Mouse (Mus musculus) MEL (cell line): Measurements from ENCODE around the gene 1700123L14Rik. TPM values are rescaled to one million over a fixed set of nuclear protein-coding genes. Genes with fewer than 3 reads are reported as not detected.

Source experiments
- DNase-seq: peaks from one replicate; pipeline ENCODE4 v3.0.0; 2011; ENCODE audit warnings: low read depth, low spot score
- H3K27ac ChIP-seq: 2 replicates; pipeline ENCODE4 v1.5.1; 2012; ENCODE audit warnings: low read depth, mild to moderate bottlenecking, control low read depth, low read length, moderate library complexity; ENCODE audit not compliant: control insufficient read depth
- H3K27me3 ChIP-seq, 2 experiments: fragments of 150-350 bp in 1 of 2; sonication (generic) in 1 of 2; 2 replicates each; pipeline ENCODE4 v1.6.1; 2012; ENCODE audit warnings: low read length in 2 of 2, mild to moderate bottlenecking in 2 of 2, improper control_type of control experiment in 1 of 2, moderate library complexity in 1 of 2; ENCODE audit not compliant: insufficient read depth in 2 of 2, control insufficient read depth in 1 of 2
- H3K36me3 ChIP-seq, 2 experiments: 2 replicates each; pipeline ENCODE4 v1.6.1; 2012 to 2014; ENCODE audit warnings: low read length in 2 of 2, improper control_type of control experiment in 1 of 2, inconsistent platforms in 1 of 2, mild to moderate bottlenecking in 1 of 2; ENCODE audit not compliant: insufficient read depth in 2 of 2, control insufficient read depth in 1 of 2
- H3K4me1 ChIP-seq, 2 experiments: fragments of 150-350 bp in 1 of 2; sonication (generic) in 1 of 2; 2 replicates each; pipeline ENCODE4 v1.6.1; 2012; ENCODE audit warnings: low read length in 2 of 2, improper control_type of control experiment in 1 of 2, mild to moderate bottlenecking in 1 of 2; ENCODE audit not compliant: insufficient read depth in 2 of 2, control insufficient read depth in 1 of 2
- H3K4me3 ChIP-seq, 2 experiments: fragments of 150-350 bp in 1 of 2; sonication (generic) in 1 of 2; 2 replicates each; pipeline ENCODE4 v1.5.1; 2012; ENCODE audit warnings: low read depth in 2 of 2, low read length in 2 of 2, mild to moderate bottlenecking in 2 of 2, moderate library complexity in 2 of 2, control low read depth in 1 of 2, improper control_type of control experiment in 1 of 2; ENCODE audit not compliant: control insufficient read depth in 1 of 2, insufficient read depth in 1 of 2
- H3K79me2 ChIP-seq: 2 replicates; pipeline ENCODE4 v1.6.1; 2012; ENCODE audit warnings: mild to moderate bottlenecking, low read length, moderate library complexity; ENCODE audit not compliant: control insufficient read depth, poor library complexity, insufficient read depth
- H3K9ac ChIP-seq: 2 replicates; pipeline ENCODE4 v1.6.1; 2012; ENCODE audit warnings: low read depth, mild to moderate bottlenecking, control low read depth, low read length, moderate library complexity; ENCODE audit not compliant: control insufficient read depth, poor library complexity, severe bottlenecking
- H3K9me3 ChIP-seq: fragments of 150-350 bp; sonication (generic); replicated peaks from 2 replicates; pipeline ENCODE4 v1.6.1; 2012; ENCODE audit warnings: mild to moderate bottlenecking, low read length, improper control_type of control experiment, moderate library complexity; ENCODE audit not compliant: insufficient read depth
- CHD1 ChIP-seq: IDR thresholded peaks from 2 replicates; pipeline ENCODE4 v1.6.1; 2012; ENCODE audit warnings: low read depth, mild to moderate bottlenecking, inconsistent platforms, low read length, improper control_type of control experiment
- CHD2 ChIP-seq: IDR thresholded peaks from 2 replicates; pipeline ENCODE4 v1.6.1; 2011; ENCODE audit warnings: low read length, improper control_type of control experiment
- CTCF ChIP-seq, 3 experiments: IDR thresholded peaks in 2 of 3; conservative IDR thresholded peaks in 1 of 3; 2 replicates each; pipeline ENCODE4 v1.5.1; 2011 to 2012; ENCODE audit warnings: low read length in 3 of 3, low read depth in 2 of 3, mild to moderate bottlenecking in 2 of 3, improper control_type of control experiment in 1 of 3, inconsistent platforms in 1 of 3, mixed read lengths in 1 of 3, moderate library complexity in 1 of 3; ENCODE audit not compliant: control insufficient read depth in 1 of 3, insufficient read depth in 1 of 3, poor library complexity in 1 of 3, severe bottlenecking in 1 of 3
- GABPA ChIP-seq: IDR thresholded peaks from 2 replicates; pipeline ENCODE4 v1.6.1; 2012; ENCODE audit warnings: low read depth, mild to moderate bottlenecking, inconsistent platforms, low read length, improper control_type of control experiment, moderate library complexity
- MAFK ChIP-seq: IDR thresholded peaks from 2 replicates; pipeline ENCODE4 v1.6.1; 2011; ENCODE audit warnings: low read depth, mild to moderate bottlenecking, low read length, improper control_type of control experiment, borderline replicate concordance
- MXI1 ChIP-seq: IDR thresholded peaks from 2 replicates; pipeline ENCODE4 v1.6.1; 2011; ENCODE audit warnings: mild to moderate bottlenecking, low read depth, low read length, improper control_type of control experiment
- NRF1 ChIP-seq: IDR thresholded peaks from 2 replicates; pipeline ENCODE4 v1.6.1; 2014; ENCODE audit warnings: low read depth, mild to moderate bottlenecking, inconsistent platforms, low read length, improper control_type of control experiment, moderate library complexity; ENCODE audit not compliant: poor library complexity, insufficient read depth, severe bottlenecking
- RCOR1 ChIP-seq: IDR thresholded peaks from 2 replicates; pipeline ENCODE4 v1.6.1; 2012; ENCODE audit warnings: low read depth, mild to moderate bottlenecking, inconsistent platforms, low read length, improper control_type of control experiment
- USF2 ChIP-seq, 2 experiments: IDR thresholded peaks; 2 replicates each; pipeline ENCODE4 v1.6.1; 2011 to 2012; ENCODE audit warnings: improper control_type of control experiment in 2 of 2, low read length in 2 of 2, borderline replicate concordance in 1 of 2, inconsistent platforms in 1 of 2, low read depth in 1 of 2, mild to moderate bottlenecking in 1 of 2; ENCODE audit not compliant: insufficient read depth in 1 of 2
- polyA plus RNA-seq, 2 experiments: library from polyadenylated mRNA; stranded (reverse) in 1 of 2; unstranded in 1 of 2; fragments of >175 nt in 1 of 2; fragments of >200 nt in 1 of 2; gene quantifications; 2 replicates each; pipeline versions ENCODE4 v1.2.1 to v1.2.4; 2012; ENCODE audit warnings: low replicate concordance in 2 of 2, low read depth in 1 of 2; ENCODE audit not compliant: insufficient read length in 2 of 2, insufficient read depth in 1 of 2, missing spikeins in 1 of 2
- total RNA-seq: library from RNA; depleted of rRNA; stranded (reverse); fragments of 300-350 nt; gene quantifications from 2 replicates; pipeline ENCODE4 v1.2.3, GENCODE M21; 2012; rRNA removed

Gene 1700123L14Rik
- total and polyA plus RNA-seq, 3 experiments = not detected

DNA sequence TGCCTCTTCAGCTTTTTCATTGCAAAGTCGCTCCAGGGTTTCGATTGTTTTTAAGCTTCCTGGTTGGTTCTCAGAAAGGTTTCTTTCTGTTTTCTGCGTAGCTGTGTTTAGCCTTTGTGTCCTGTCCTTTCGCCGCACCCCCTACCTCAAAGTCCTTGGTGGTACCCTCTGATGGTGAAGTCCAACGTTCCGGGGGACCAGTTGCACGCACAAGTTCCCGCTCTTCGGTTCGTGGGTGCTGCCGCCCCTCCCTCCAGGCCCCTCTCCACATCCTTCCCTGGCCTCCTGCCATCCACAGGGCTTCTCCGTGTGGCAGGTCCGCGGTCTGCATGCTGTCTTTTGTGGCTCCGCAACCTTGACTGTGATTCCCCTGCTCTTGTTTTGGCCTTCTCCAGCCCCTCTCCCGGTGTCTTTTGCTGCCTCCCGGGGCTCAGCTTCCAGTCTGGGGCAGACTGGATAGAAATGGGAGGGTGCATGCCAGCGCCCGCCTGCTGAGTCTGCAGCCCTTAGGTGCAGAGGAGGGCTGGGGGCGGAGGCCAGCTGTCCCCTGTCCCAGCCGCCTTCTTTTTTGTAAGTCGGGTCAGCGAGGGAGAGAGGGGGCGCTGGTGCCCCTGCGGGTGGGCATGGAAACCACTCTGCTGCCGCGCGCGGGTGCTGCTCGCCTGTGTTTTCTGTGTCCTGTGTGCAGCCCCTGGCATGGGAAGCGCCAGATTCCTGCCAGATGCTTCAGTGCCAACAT, 49.3 kb downstream of the 1700123L14Rik start:
- Histone ChIP-seq H3K79me2 (no peaks in the 10 kb centered on the region), H3K4me3 (no peak overlapping the region), H3K9ac (no peak overlapping the region), H3K9me3 (no peaks in the 10 kb centered on the region), H3K27me3 (no peaks in the 10 kb centered on the region), H3K36me3 (no peaks in the 10 kb centered on the region), H3K4me1 (no peaks in the 10 kb centered on the region), H3K27ac (no peak overlapping the region)
- TF ChIP-seq CHD2 (no peak), RCOR1 (no peak), CTCF (IDR thresholded peaks at IDR 0.05 in 2 of 3, conservative IDR thresholded peaks at IDR 0.05 in 1 of 3; ENCODE audit: control insufficient read depth in 1 of 3, insufficient read depth in 1 of 3, low read depth in 2 of 3, low read length in 3 of 3, poor library complexity in 1 of 3, severe bottlenecking in 1 of 3) (no peak), MAFK (no peak), MXI1 (no peak), GABPA (no peak), CHD1 (no peak), NRF1 (no peak)
- no peak for DNase-seq

DNA sequence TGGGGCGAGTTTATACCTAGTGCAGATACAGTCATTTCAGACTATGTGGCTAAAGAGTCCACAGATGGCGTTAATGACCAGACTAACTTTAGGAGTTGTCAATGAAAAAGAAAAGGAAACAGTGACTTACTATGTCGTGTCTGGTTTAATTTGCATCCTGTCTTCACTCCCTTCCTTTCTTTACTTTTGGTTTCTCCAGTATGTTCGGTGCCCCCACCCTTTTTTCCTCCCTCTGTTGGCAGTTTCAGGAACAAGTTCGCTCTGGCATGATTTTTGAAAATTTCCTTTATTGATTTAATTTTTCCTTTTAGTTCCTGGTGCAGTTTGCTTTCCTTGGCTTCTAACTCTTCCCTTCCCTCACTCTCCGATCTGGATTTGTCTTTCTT, 49.9 kb downstream of the 1700123L14Rik start:
- H3K27me3 ChIP-seq = no peaks in the 10 kb centered on the region
- no peak overlapping the region for H3K9ac ChIP-seq
- no peaks in the 10 kb centered on the region for H3K36me3 ChIP-seq
- H3K4me1 ChIP-seq = no peaks in the 10 kb centered on the region
- no peak for DNase-seq
- no peaks in the 10 kb centered on the region for H3K79me2 ChIP-seq
- no peak overlapping the region for H3K4me3 ChIP-seq
- no peak for TF ChIP-seq USF2 (IDR thresholded peaks at IDR 0.05; ENCODE audit: borderline replicate concordance in 1 of 2, insufficient read depth in 1 of 2, low read depth in 1 of 2, low read length in 2 of 2)
- TF ChIP-seq, all 39 proteins: peak for 0
- Histone ChIP-seq H3K9me3 (no peaks in the 10 kb centered on the region), H3K27ac (no peak overlapping the region)

Other genes starting within 250 kb of the 1700123L14Rik start
- not detected in 2 replicates for gene Fam19a1, start 53.1 kb downstream of the 1700123L14Rik start, total RNA-seq
- not detected for gene Fam19a1, start 53.1 kb downstream of the 1700123L14Rik start, polyA plus RNA-seq